Mouse (Mus musculus) lung, adult 2 months (tissue): ENCODE measurements around the gene Myh6.

Experiments
- CTCF ChIP-seq: fragments of 200-500 bp; IDR thresholded peaks from 2 replicates; pipeline ENCODE4 v1.5.1; 2011; ENCODE audit warnings: mild to moderate bottlenecking, low read length, control low read depth; ENCODE audit not compliant: insufficient read depth
- POLR2A ChIP-seq: fragments of 200-500 bp; IDR thresholded peaks from 2 replicates; pipeline ENCODE4 v1.6.1; 2011; ENCODE audit warnings: low read depth, mild to moderate bottlenecking, control low read depth, low read length, borderline replicate concordance; ENCODE audit errors: extremely low read depth

GRCm38 (mm10) chr14:55006541-55006940, 39.8 kb upstream of the Myh6 start:
- TF ChIP-seq CTCF = no peak
- TF ChIP-seq POLR2A = no peak
